Comparison of ENCODE assay signal across 9 mouse cellular contexts in the genomic region with DNA sequence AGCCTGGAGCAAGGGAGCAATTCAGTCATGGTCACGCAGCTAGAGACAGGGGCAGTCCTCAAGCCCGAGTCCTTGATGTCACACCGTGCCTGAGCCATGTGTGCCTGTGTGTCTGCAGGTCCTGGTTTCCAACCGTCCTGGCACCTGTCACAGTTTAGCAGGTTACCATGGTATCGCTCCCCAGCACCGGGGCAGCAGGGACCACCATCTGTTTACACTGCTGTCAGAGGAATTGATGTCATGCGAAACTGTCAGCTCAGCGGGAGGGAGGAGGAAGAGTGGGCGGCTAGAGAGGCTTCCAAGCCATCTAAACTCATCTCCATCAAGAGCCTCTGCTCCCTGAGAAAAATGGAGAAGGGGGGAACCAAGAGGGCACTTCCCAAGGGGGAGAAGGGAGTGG.
DNase-seq lines count a peak whose midpoint lies in the region; ATAC-seq and TF ChIP-seq lines count a peak whose summit lies in the region.
"Had no signal": no experiment of that assay in that cellular context is flagged by ENCODE, and none has a peak within 500 bp of the region (broad histone marks: within the 10 kb centered on the region; RNA-seq: fewer than 3 reads in every experiment).

No protein-coding gene starts in this region.

- H3K9me3 ChIP-seq in hindbrain, embryonic 12.5 days (replicated peaks): no peaks in the 10 kb centered on the region
- 0 out of 2 replicates have a peak, but pooled peaks cover 3% of the 10 kb centered on the region for H3K9me3 ChIP-seq in midbrain, embryonic 10.5 days (replicated peaks)
- no peaks in the 10 kb centered on the region for H3K9me3 ChIP-seq in lung, postnatal 0 days (ENCODE audit: low read length)
- H3K9me3 ChIP-seq: heart, embryonic 15.5 days had no signal

- ATAC-seq in hindbrain, embryonic 12.5 days (ENCODE audit: low FRiP score): peak; percentile 65
- ATAC-seq in megakaryocyte-erythroid progenitor cell, adult 5-6 weeks (replicated peaks; ENCODE audit: low FRiP score, low TSS enrichment, poor library complexity, severe bottlenecking): no peak
- no peak for ATAC-seq in lung, postnatal 0 days

- H3K4me3 ChIP-seq in hindbrain, embryonic 12.5 days: no peak overlapping the region
- H3K4me3 ChIP-seq in midbrain, embryonic 10.5 days: no peak overlapping the region
- no peak overlapping the region for H3K4me3 ChIP-seq in lung, postnatal 0 days (ENCODE audit: low read depth, low read length)
- H3K4me3 ChIP-seq: heart, embryonic 15.5 days had no signal

- TF ChIP-seq EP300 in lung, postnatal 0 days (IDR thresholded peaks at IDR 0.05): no peak

- peak; percentile 99 for DNase-seq in brain, adult 2 months (ENCODE audit: low read depth, low spot score)
- peak; percentile 95 to 96 for DNase-seq in cerebellum, postnatal 25 days
- DNase-seq in midbrain, embryonic 10.5 days (ENCODE audit: low spot score): peak; percentile 34
- no peak for DNase-seq in thymus, postnatal 25 days
- DNase-seq in gastrocnemius, postnatal 4 days (ENCODE audit: low spot score in 2 of 2): no peak
- DNase-seq in lung, postnatal 0 days (ENCODE audit: low spot score): no peak

- H3K4me2 ChIP-seq in hindbrain, embryonic 12.5 days (replicated peaks): no peak overlapping the region
- H3K4me2 ChIP-seq in lung, postnatal 0 days (replicated peaks; ENCODE audit: low read depth, low read length): no peak overlapping the region
- H3K4me2 ChIP-seq: heart, embryonic 15.5 days had no signal

- H3K9ac ChIP-seq in hindbrain, embryonic 12.5 days: no peak overlapping the region
- H3K9ac ChIP-seq in lung, postnatal 0 days (replicated peaks; ENCODE audit: low read depth): no peak overlapping the region
- H3K9ac ChIP-seq: heart, embryonic 15.5 days had no signal

- TF ChIP-seq CTCF in lung, postnatal 0 days (IDR thresholded peaks at IDR 0.05): no peak

- H3K4me1 ChIP-seq in hindbrain, embryonic 12.5 days: peaks cover 29% of the 10 kb centered on the region
- H3K4me1 ChIP-seq in midbrain, embryonic 10.5 days: peaks cover 38% of the 10 kb centered on the region
- H3K4me1 ChIP-seq in lung, postnatal 0 days (ENCODE audit: insufficient read depth, low read depth, low read length): no peaks in the 10 kb centered on the region
- H3K4me1 ChIP-seq: heart, embryonic 15.5 days had no signal

- H3K27ac ChIP-seq in hindbrain, embryonic 12.5 days: peak overlapping the region; percentile 30; the same call in 1 of the 2 replicates
- peak overlapping the region; percentile 59; the same call in 1 of the 2 replicates for H3K27ac ChIP-seq in midbrain, embryonic 10.5 days (replicated peaks)
- H3K27ac ChIP-seq in lung, postnatal 0 days (ENCODE audit: low read length): no peak overlapping the region
- H3K27ac ChIP-seq: heart, embryonic 15.5 days had no signal

- WGBS in hindbrain, embryonic 12.5 days: 14% methylated on average over 9 of the region's 9 CpGs
- 40% methylated on average over 9 of the region's 9 CpGs for WGBS in midbrain, embryonic 10.5 days
- 6% methylated on average over 9 of the region's 9 CpGs for WGBS in lung, postnatal 0 days

- H3K36me3 ChIP-seq in hindbrain, embryonic 12.5 days: no peaks in the 10 kb centered on the region
- H3K36me3 ChIP-seq in midbrain, embryonic 10.5 days: no peaks in the 10 kb centered on the region
- H3K36me3 ChIP-seq in lung, postnatal 0 days (ENCODE audit: insufficient read depth, low read length): no peaks in the 10 kb centered on the region
- H3K36me3 ChIP-seq: heart, embryonic 15.5 days had no signal

- no peaks in the 10 kb centered on the region; the same call in 1 of the 2 replicates for H3K27me3 ChIP-seq in hindbrain, embryonic 12.5 days
- H3K27me3 ChIP-seq in midbrain, embryonic 10.5 days (ENCODE audit: low read depth, poor library complexity, severe bottlenecking): no peaks in the 10 kb centered on the region
- no peaks in the 10 kb centered on the region for H3K27me3 ChIP-seq in lung, postnatal 0 days (replicated peaks; ENCODE audit: insufficient read depth, low read length)

Comparison
In these comparisons a context has a peak if more than half of its experiments do, and no peak if none do; other contexts are left out.
1. DNase-seq: peak in brain, adult 2 months (single experiment), cerebellum, postnatal 25 days (2 of 2) and midbrain, embryonic 10.5 days (single experiment); none in thymus, postnatal 25 days (single experiment), gastrocnemius, postnatal 4 days (0 of 2) and lung, postnatal 0 days (single experiment).